Mouse (Mus musculus): ENCODE results near the gene Thsd7b. TPM values are rescaled to one million over a fixed set of nuclear protein-coding genes. Genes with fewer than 3 reads are reported as not detected.

Gene Thsd7b
- polyA plus RNA-seq, 1 experiment from 2014 or later: 0.33 TPM

DNA sequence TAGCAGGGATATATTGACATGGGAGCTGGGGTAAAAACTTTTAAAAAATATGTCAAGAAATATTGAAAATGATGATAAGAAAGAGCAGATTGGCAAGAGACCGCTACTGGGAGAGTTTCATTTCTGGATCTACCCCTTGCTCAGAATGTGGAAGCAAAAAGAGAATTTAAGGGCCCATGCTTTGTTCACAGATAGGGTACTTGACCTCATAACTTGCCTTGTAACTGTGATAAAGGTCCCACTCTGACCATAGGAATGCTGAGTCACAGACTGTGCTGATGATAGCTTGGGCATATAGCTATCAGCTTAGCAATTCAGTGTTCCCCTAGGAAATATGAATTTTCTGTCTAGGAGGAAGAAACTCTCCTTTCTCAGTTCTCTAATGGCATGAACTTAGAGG, 488.1 kb downstream of the Thsd7b start:
- no peaks in the 10 kb centered on the region for H3K4me1 ChIP-seq (replicated peaks; ENCODE audit: control insufficient read depth, insufficient read depth, low read length)
- TF ChIP-seq CTCF (IDR thresholded peaks at IDR 0.05; ENCODE audit: low read depth): no peak
- no peak overlapping the region for H3K4me2 ChIP-seq (replicated peaks; ENCODE audit: low read depth)
- H3K9ac ChIP-seq (ENCODE audit: low read depth, low read length): no peak overlapping the region
- no peaks in the 10 kb centered on the region for H3K9me3 ChIP-seq (ENCODE audit: control insufficient read depth)
- no peak overlapping the region for H3K4me3 ChIP-seq (ENCODE audit: low read depth, low read length)
- no peaks in the 10 kb centered on the region for H3K36me3 ChIP-seq (ENCODE audit: control insufficient read depth, insufficient read depth)
- no peaks in the 10 kb centered on the region for H3K27me3 ChIP-seq (replicated peaks; ENCODE audit: control insufficient read depth, insufficient read depth, low read length)
- ATAC-seq: no peak
- H3K27ac ChIP-seq (ENCODE audit: low read depth, low read length): no peak overlapping the region
- WGBS: 84% methylated on average over 1 of the region's 1 CpGs

GRCm38 (mm10) chr1:129764748-129765147, 491.6 kb downstream of the Thsd7b start:
- Histone ChIP-seq H3K4me3 (ENCODE audit: low read depth, low read length) (no peak overlapping the region), H3K36me3 (ENCODE audit: control insufficient read depth, insufficient read depth) (no peaks in the 10 kb centered on the region), H3K4me1 (replicated peaks; ENCODE audit: control insufficient read depth, insufficient read depth, low read length) (no peaks in the 10 kb centered on the region), H3K27ac (ENCODE audit: low read depth, low read length) (no peak overlapping the region), H3K9ac (ENCODE audit: low read depth, low read length) (no peak overlapping the region), H3K4me2 (replicated peaks; ENCODE audit: low read depth) (no peak overlapping the region), H3K9me3 (ENCODE audit: control insufficient read depth) (no peaks in the 10 kb centered on the region), H3K27me3 (replicated peaks; ENCODE audit: control insufficient read depth, insufficient read depth, low read length) (no peaks in the 10 kb centered on the region)
- WGBS: 52% methylated on average over 2 of the region's 2 CpGs
- ATAC-seq: no peak
- TF ChIP-seq CTCF (IDR thresholded peaks at IDR 0.05; ENCODE audit: low read depth): no peak

DNA sequence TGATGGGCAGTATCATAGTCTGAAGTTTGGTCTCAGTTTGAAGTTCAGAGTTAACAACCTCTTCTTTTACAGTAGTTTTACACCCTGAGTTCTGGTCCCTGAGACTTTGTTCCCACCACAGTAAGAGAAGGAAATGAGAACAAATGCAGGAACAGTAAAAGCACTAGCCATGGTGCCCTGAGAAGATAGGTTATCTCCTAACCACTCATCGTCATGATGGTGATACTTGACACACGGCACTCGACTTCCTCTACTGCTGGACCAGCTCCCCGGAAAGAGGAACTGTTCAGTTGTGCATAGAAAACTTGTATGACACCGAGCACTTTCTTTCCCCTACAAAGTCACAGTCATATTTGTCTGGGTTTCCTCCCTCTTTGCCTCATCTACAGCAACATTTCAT, 504.0 kb downstream of the Thsd7b start:
- WGBS: 56% methylated on average over 5 of the region's 5 CpGs
- no peak overlapping the region for H3K4me3 ChIP-seq (ENCODE audit: low read depth, low read length)
- H3K27me3 ChIP-seq (replicated peaks; ENCODE audit: control insufficient read depth, insufficient read depth, low read length): no peaks in the 10 kb centered on the region
- no peak overlapping the region for H3K9ac ChIP-seq (ENCODE audit: low read depth, low read length)
- H3K9me3 ChIP-seq (ENCODE audit: control insufficient read depth): no peaks in the 10 kb centered on the region
- TF ChIP-seq CTCF (IDR thresholded peaks at IDR 0.05; ENCODE audit: low read depth): no peak
- H3K4me2 ChIP-seq (replicated peaks; ENCODE audit: low read depth): no peak overlapping the region
- peak; percentile 45 for ATAC-seq
- no peaks in the 10 kb centered on the region for H3K4me1 ChIP-seq (replicated peaks; ENCODE audit: control insufficient read depth, insufficient read depth, low read length)
- no peaks in the 10 kb centered on the region for H3K36me3 ChIP-seq (ENCODE audit: control insufficient read depth, insufficient read depth)
- H3K27ac ChIP-seq (ENCODE audit: low read depth, low read length): no peak overlapping the region

- WGBS: 33% methylated on average over 4 of the region's 4 CpGs
- ATAC-seq: no peak
- Histone ChIP-seq H3K4me3 (ENCODE audit: low read depth, low read length) (no peak overlapping the region), H3K9me3 (ENCODE audit: control insufficient read depth) (no peaks in the 10 kb centered on the region), H3K27ac (ENCODE audit: low read depth, low read length) (no peak overlapping the region), H3K27me3 (replicated peaks; ENCODE audit: control insufficient read depth, insufficient read depth, low read length) (no peaks in the 10 kb centered on the region), H3K4me2 (replicated peaks; ENCODE audit: low read depth) (no peak overlapping the region), H3K9ac (ENCODE audit: low read depth, low read length) (no peak overlapping the region), H3K36me3 (ENCODE audit: control insufficient read depth, insufficient read depth) (no peaks in the 10 kb centered on the region), H3K4me1 (replicated peaks; ENCODE audit: control insufficient read depth, insufficient read depth, low read length) (no peaks in the 10 kb centered on the region)
- no peak for TF ChIP-seq CTCF (IDR thresholded peaks at IDR 0.05; ENCODE audit: low read depth)
Measured at GRCm38 (mm10) chr1:129779506-129779905, 506.4 kb downstream of the Thsd7b start.

DNA sequence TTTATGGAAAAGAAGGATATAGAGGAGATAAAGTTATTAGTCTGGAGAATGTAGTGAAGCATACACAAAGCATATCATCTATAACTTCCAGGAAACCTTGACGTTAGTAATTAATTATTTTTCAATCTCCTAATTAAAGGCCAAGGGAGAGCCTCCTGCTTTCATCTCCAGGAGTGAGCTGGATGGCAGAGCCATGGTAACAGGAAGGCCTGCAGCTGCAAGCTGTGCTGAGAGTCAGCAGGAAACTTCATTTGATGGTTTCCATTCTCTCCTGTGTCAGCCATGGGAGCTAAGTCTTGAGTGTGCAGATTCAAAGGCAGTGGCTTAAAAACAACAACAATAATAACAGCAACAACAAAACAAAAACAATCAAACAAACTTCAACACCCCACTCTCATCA, 507.5 kb downstream of the Thsd7b start:
- Histone ChIP-seq H3K4me2 (replicated peaks; ENCODE audit: low read depth) (no peak overlapping the region), H3K4me3 (ENCODE audit: low read depth, low read length) (no peak overlapping the region), H3K9me3 (ENCODE audit: control insufficient read depth) (no peaks in the 10 kb centered on the region), H3K4me1 (replicated peaks; ENCODE audit: control insufficient read depth, insufficient read depth, low read length) (no peaks in the 10 kb centered on the region), H3K27me3 (replicated peaks; ENCODE audit: control insufficient read depth, insufficient read depth, low read length) (no peaks in the 10 kb centered on the region), H3K9ac (ENCODE audit: low read depth, low read length) (no peak overlapping the region), H3K27ac (ENCODE audit: low read depth, low read length) (no peak overlapping the region), H3K36me3 (ENCODE audit: control insufficient read depth, insufficient read depth) (no peaks in the 10 kb centered on the region)
- no peak for TF ChIP-seq CTCF (IDR thresholded peaks at IDR 0.05; ENCODE audit: low read depth)
- no peak for ATAC-seq
- 84% methylated on average over 1 of the region's 1 CpGs for WGBS

- Histone ChIP-seq H3K4me1 (replicated peaks; ENCODE audit: control insufficient read depth, insufficient read depth, low read length) (no peaks in the 10 kb centered on the region), H3K4me2 (replicated peaks; ENCODE audit: low read depth) (no peak overlapping the region), H3K4me3 (ENCODE audit: low read depth, low read length) (no peak overlapping the region), H3K36me3 (ENCODE audit: control insufficient read depth, insufficient read depth) (no peaks in the 10 kb centered on the region), H3K27ac (ENCODE audit: low read depth, low read length) (no peak overlapping the region), H3K9me3 (ENCODE audit: control insufficient read depth) (no peaks in the 10 kb centered on the region), H3K27me3 (replicated peaks; ENCODE audit: control insufficient read depth, insufficient read depth, low read length) (no peaks in the 10 kb centered on the region), H3K9ac (ENCODE audit: low read depth, low read length) (no peak overlapping the region)
- no peak for ATAC-seq
- TF ChIP-seq CTCF (IDR thresholded peaks at IDR 0.05; ENCODE audit: low read depth): no peak
Measured at GRCm38 (mm10) chr1:129798519-129798918, 525.4 kb downstream of the Thsd7b start.

GRCm38 (mm10) chr1:129826927-129827326, 553.8 kb downstream of the Thsd7b start:
- WGBS: 76% methylated on average over 4 of the region's 4 CpGs
- Histone ChIP-seq H3K36me3 (ENCODE audit: control insufficient read depth, insufficient read depth) (no peaks in the 10 kb centered on the region), H3K27ac (ENCODE audit: low read depth, low read length) (no peak overlapping the region), H3K27me3 (replicated peaks; ENCODE audit: control insufficient read depth, insufficient read depth, low read length) (no peaks in the 10 kb centered on the region), H3K4me2 (replicated peaks; ENCODE audit: low read depth) (no peak overlapping the region), H3K9me3 (ENCODE audit: control insufficient read depth) (no peaks in the 10 kb centered on the region), H3K4me1 (replicated peaks; ENCODE audit: control insufficient read depth, insufficient read depth, low read length) (no peaks in the 10 kb centered on the region), H3K9ac (ENCODE audit: low read depth, low read length) (no peak overlapping the region), H3K4me3 (ENCODE audit: low read depth, low read length) (no peak overlapping the region)
- ATAC-seq: no peak
- peak; percentile 30; the same call in 1 of the 2 replicates for TF ChIP-seq CTCF (IDR thresholded peaks at IDR 0.05; ENCODE audit: low read depth)

All from intestine, postnatal 0 days (tissue).